Mouse (Mus musculus) E14TG2a.4 (cell line): ENCODE results near the gene Olfr584.

Source experiments
- CTCF ChIP-seq: conservative IDR thresholded peaks from 2 replicates; pipeline ENCODE4 v1.5.1; 2014; ENCODE audit warnings: low read length
- NANOG ChIP-seq: IDR thresholded peaks from 2 replicates; pipeline ENCODE4 v1.6.1; 2014; ENCODE audit warnings: borderline replicate concordance, low read length, mixed read lengths
- POU5F1 ChIP-seq: IDR thresholded peaks from 2 replicates; pipeline ENCODE4 v1.6.1; 2014; ENCODE audit warnings: low read length, borderline replicate concordance

DNA sequence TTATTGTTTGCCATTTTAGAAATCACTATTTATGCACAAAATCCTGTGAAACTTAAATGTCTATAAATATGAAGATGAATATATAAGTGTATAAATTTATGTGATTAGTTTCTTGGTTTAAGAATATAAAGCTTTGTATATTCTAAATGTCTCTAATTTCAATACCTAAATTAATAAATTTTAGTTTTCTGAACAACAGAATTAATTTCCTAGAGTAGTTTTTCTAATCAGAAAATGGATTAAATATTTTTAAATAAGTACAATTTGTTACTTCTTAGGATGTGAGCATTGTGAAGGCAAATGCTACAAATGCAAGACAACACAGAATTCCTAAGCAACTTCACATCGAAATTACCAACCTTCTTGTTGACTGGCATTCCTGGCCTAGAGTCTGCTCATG, 30.7 kb upstream of the Olfr584 start, which contains the start of gene Olfr583:
- TF ChIP-seq CTCF (no peak), NANOG (no peak), POU5F1 (no peak)
